Mouse (Mus musculus): Measurements from ENCODE around the gene Lyrm9. TPM values are rescaled to one million over a fixed set of nuclear protein-coding genes. Genes with fewer than 3 reads are reported as not detected.

Lyrm9 gene
- polyA plus RNA-seq, 1 experiment, result 21.2 TPM

DNA sequence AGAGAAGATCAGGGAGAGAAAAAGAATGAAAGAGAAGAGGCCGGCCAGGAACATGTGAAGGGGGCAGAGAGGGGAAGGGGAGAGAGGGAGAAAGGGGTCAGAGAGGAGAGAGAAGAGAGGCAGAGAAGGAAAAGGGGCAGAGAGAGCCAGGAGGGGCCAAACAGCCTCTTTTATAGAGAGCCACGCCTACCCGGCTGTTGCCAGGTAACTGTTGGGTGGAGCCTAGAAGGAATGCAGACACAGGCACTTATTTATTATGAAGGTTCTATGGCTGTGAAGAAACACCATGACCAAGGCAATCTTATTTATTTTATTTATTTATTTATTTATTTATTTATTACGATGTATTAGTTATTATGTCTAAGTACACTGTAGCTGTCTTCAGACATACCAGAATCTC, 44.5 kb downstream of the Lyrm9 start:
- H3K36me3 ChIP-seq (ENCODE audit: control insufficient read depth, insufficient read depth, low read length, poor library complexity, severe bottlenecking), result no peaks in the 10 kb centered on the region
- no peak overlapping the region for H3K4me3 ChIP-seq (ENCODE audit: low read depth, low read length)
- no peak for TF ChIP-seq POLR2A (IDR thresholded peaks at IDR 0.05; ENCODE audit: insufficient read depth, low read length)
- no peak for TF ChIP-seq EP300 (IDR thresholded peaks at IDR 0.05; ENCODE audit: insufficient read depth, low read depth, low read length)
- no peak for TF ChIP-seq CTCF (IDR thresholded peaks at IDR 0.05; ENCODE audit: low read depth, low read length)
- H3K27ac ChIP-seq (ENCODE audit: insufficient read depth, low read length), result no peak overlapping the region
- H3K9ac ChIP-seq (ENCODE audit: low read depth, poor library complexity, severe bottlenecking), result no peak overlapping the region
- no peaks in the 10 kb centered on the region; the same call in 1 of the 2 replicates for H3K9me3 ChIP-seq (replicated peaks; ENCODE audit: control insufficient read depth, insufficient read depth, low read length, poor library complexity, severe bottlenecking)
- no peaks in the 10 kb centered on the region for H3K27me3 ChIP-seq (ENCODE audit: control insufficient read depth, insufficient read depth, low read length, poor library complexity, severe bottlenecking)
- H3K4me1 ChIP-seq (ENCODE audit: control insufficient read depth, insufficient read depth, low read length), result no peaks in the 10 kb centered on the region

DNA sequence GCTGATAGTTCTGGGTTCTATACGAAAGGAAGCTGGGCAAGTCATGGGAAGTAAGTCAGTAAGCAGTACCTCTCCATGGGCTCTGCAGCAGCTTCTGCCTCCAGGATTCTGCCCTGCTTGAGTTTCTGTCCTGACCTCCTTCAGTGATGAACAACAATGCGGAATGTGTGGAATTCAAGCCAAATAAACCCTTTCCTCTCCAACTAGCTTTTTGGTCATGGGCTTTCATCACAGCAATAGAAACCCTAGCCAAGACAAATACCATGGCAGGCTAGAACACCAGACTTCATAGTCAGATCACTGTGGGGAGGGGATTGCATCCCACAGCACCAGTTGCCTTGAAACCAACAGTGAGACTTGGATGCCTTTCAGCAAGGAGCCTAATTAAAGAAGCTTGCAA, 46.4 kb downstream of the Lyrm9 start:
- TF ChIP-seq CTCF (IDR thresholded peaks at IDR 0.05; ENCODE audit: low read depth, low read length) (no peak), POLR2A (IDR thresholded peaks at IDR 0.05; ENCODE audit: insufficient read depth, low read length) (no peak)
- Histone ChIP-seq H3K36me3 (ENCODE audit: control insufficient read depth, insufficient read depth, low read length, poor library complexity, severe bottlenecking) (no peaks in the 10 kb centered on the region), H3K4me3 (ENCODE audit: low read depth, low read length) (no peak overlapping the region), H3K27me3 (ENCODE audit: control insufficient read depth, insufficient read depth, low read length, poor library complexity, severe bottlenecking) (no peaks in the 10 kb centered on the region), H3K9me3 (replicated peaks; ENCODE audit: control insufficient read depth, insufficient read depth, low read length, poor library complexity, severe bottlenecking) (no peaks in the 10 kb centered on the region; the same call in 1 of the 2 replicates), H3K27ac (ENCODE audit: insufficient read depth, low read length) (no peak overlapping the region), H3K4me1 (ENCODE audit: control insufficient read depth, insufficient read depth, low read length) (no peaks in the 10 kb centered on the region), H3K9ac (ENCODE audit: low read depth, poor library complexity, severe bottlenecking) (no peak overlapping the region)

DNA sequence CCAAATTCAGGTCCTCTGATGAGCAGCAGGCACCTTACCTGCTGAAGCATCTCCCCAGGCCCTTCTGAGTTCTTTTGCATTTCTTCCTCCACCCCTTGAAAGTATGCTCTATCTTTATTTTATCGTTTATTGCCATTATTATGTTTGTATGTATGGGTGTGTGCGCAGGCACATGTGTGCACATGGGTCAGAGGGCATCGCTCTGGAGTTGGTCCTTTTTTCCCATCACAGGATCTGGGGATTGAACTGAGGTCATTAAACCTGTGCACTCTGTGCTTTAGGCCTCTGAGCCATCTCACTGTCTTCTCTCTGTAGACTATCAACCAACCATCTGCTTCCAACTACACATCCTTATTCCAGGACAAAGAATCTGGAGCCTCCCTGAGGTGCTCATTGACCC, 53.3 kb downstream of the Lyrm9 start:
- Histone ChIP-seq H3K36me3 (ENCODE audit: control insufficient read depth, insufficient read depth, low read length, poor library complexity, severe bottlenecking) (no peaks in the 10 kb centered on the region), H3K9ac (ENCODE audit: low read depth, poor library complexity, severe bottlenecking) (no peak overlapping the region), H3K27ac (ENCODE audit: insufficient read depth, low read length) (no peak overlapping the region), H3K27me3 (ENCODE audit: control insufficient read depth, insufficient read depth, low read length, poor library complexity, severe bottlenecking) (no peaks in the 10 kb centered on the region), H3K9me3 (replicated peaks; ENCODE audit: control insufficient read depth, insufficient read depth, low read length, poor library complexity, severe bottlenecking) (no peaks in the 10 kb centered on the region; the same call in 1 of the 2 replicates), H3K4me1 (ENCODE audit: control insufficient read depth, insufficient read depth, low read length) (no peaks in the 10 kb centered on the region), H3K4me3 (ENCODE audit: low read depth, low read length) (no peak overlapping the region)
- TF ChIP-seq CTCF (IDR thresholded peaks at IDR 0.05; ENCODE audit: low read depth, low read length) (no peak), EP300 (IDR thresholded peaks at IDR 0.05; ENCODE audit: insufficient read depth, low read depth, low read length) (no peak), POLR2A (IDR thresholded peaks at IDR 0.05; ENCODE audit: insufficient read depth, low read length) (no peak)

DNA sequence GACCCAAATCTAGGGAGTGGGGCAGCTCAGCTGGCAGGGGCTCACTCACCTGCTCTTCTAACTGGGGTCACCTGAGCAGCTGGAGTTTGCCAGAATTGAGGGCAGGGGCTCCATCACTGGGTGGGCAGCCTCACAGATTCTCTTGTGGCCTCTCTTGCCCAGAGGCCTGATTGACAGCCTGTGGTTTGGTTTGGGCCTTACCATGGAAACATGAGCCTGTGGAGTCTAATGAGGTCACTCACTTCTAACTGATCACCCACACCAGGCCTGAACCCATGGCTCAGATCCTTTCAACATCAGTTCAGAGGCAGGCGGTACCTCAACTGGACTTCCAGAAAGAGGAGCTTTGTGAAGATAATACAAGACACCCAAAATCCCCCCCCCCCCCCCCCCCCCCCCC, 60.3 kb downstream of the Lyrm9 start:
- Histone ChIP-seq H3K4me3 (ENCODE audit: low read depth, low read length) (no peak overlapping the region), H3K27me3 (ENCODE audit: control insufficient read depth, insufficient read depth, low read length, poor library complexity, severe bottlenecking) (no peaks in the 10 kb centered on the region)

DNA sequence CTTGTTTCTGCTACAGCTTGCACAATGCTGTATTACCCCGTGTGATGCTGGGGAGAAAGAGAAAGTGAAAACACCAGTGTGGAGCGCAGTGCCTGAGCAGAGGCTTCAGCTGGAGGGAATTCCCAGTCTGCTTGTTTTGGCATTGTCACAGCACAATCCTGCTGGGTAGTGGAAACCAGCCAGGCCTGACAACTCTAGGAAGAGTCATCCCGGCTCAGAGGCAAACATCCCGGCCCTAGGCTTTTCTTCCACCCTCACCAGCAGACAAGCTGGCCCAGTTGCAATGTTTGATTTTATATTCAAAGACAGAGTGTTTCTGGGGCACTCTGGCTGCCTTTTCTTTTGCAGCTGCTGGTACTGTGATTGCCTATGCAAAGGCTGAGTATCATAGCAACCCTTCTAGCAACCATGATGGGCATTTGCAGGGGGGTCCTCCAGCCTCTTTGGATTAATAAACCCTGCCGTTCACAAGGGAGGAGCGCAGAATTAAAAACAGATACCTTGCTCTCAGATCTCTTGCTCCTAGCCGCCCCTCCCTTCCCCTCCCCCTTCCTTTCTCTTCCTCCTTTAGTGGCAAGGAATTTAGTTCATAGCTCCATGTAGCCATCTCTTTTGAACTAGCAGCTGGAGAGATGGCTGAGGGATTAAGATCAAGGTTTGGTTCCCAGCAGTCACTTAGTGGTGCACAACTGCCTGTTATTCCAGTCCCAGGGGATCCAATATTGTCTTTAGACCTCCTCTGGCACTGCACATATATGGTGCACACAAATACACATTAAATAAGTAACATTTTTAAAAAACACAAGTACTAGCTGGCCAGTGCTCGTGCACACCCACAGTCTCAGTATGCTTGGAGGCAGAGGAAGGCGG, 61.0 kb downstream of the Lyrm9 start:
- no peak overlapping the region for H3K4me3 ChIP-seq (ENCODE audit: low read depth, low read length)
- no peak overlapping the region for H3K9ac ChIP-seq (ENCODE audit: low read depth, poor library complexity, severe bottlenecking)
- TF ChIP-seq EP300 (IDR thresholded peaks at IDR 0.05; ENCODE audit: insufficient read depth, low read depth, low read length), result no peak
- TF ChIP-seq POLR2A (IDR thresholded peaks at IDR 0.05; ENCODE audit: insufficient read depth, low read length), result no peak
- no peak for TF ChIP-seq CTCF (IDR thresholded peaks at IDR 0.05; ENCODE audit: low read depth, low read length)
- H3K27me3 ChIP-seq (ENCODE audit: control insufficient read depth, insufficient read depth, low read length, poor library complexity, severe bottlenecking), result no peaks in the 10 kb centered on the region
- H3K36me3 ChIP-seq (ENCODE audit: control insufficient read depth, insufficient read depth, low read length, poor library complexity, severe bottlenecking), result no peaks in the 10 kb centered on the region
- H3K4me1 ChIP-seq (ENCODE audit: control insufficient read depth, insufficient read depth, low read length), result no peaks in the 10 kb centered on the region
- no peak overlapping the region for H3K27ac ChIP-seq (ENCODE audit: insufficient read depth, low read length)
- no peaks in the 10 kb centered on the region for H3K9me3 ChIP-seq (replicated peaks; ENCODE audit: control insufficient read depth, insufficient read depth, low read length, poor library complexity, severe bottlenecking)

More for the DNA sequence above, 60.3 kb downstream of the Lyrm9 start:
- no peaks in the 10 kb centered on the region for H3K9me3 ChIP-seq (replicated peaks; ENCODE audit: control insufficient read depth, insufficient read depth, low read length, poor library complexity, severe bottlenecking)
- no peak overlapping the region for H3K27ac ChIP-seq (ENCODE audit: insufficient read depth, low read length)
- no peak for TF ChIP-seq CTCF (IDR thresholded peaks at IDR 0.05; ENCODE audit: low read depth, low read length)
- TF ChIP-seq EP300 (IDR thresholded peaks at IDR 0.05; ENCODE audit: insufficient read depth, low read depth, low read length), result no peak
- TF ChIP-seq POLR2A (IDR thresholded peaks at IDR 0.05; ENCODE audit: insufficient read depth, low read length), result no peak
- no peak overlapping the region for H3K9ac ChIP-seq (ENCODE audit: low read depth, poor library complexity, severe bottlenecking)
- H3K4me1 ChIP-seq (ENCODE audit: control insufficient read depth, insufficient read depth, low read length), result no peaks in the 10 kb centered on the region
- H3K36me3 ChIP-seq (ENCODE audit: control insufficient read depth, insufficient read depth, low read length, poor library complexity, severe bottlenecking), result no peaks in the 10 kb centered on the region

DNA sequence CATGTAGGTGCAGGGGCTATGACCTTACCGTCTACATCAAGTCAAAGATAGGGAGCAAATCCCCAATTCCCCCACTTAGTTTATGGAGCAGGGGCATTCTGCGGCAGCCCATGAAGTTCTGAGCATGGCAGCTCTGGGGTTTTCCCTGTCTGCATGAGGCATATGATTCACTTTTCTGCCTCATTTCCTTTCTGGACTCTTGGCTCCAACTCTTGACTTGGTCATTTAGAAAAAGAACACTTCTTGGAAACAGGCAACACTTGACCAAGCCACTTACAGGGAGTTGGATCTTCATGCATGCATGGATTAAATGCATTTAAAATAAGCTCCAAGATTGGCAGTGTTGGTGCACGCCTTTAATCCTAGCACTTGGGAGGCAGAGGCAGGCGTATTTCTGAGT, 62.8 kb downstream of the Lyrm9 start:
- H3K9ac ChIP-seq (ENCODE audit: low read depth, poor library complexity, severe bottlenecking), result no peak overlapping the region
- H3K27ac ChIP-seq (ENCODE audit: insufficient read depth, low read length), result no peak overlapping the region
- H3K9me3 ChIP-seq (replicated peaks; ENCODE audit: control insufficient read depth, insufficient read depth, low read length, poor library complexity, severe bottlenecking), result no peaks in the 10 kb centered on the region
- H3K4me1 ChIP-seq (ENCODE audit: control insufficient read depth, insufficient read depth, low read length), result no peaks in the 10 kb centered on the region
- TF ChIP-seq EP300 (IDR thresholded peaks at IDR 0.05; ENCODE audit: insufficient read depth, low read depth, low read length) (no peak), POLR2A (IDR thresholded peaks at IDR 0.05; ENCODE audit: insufficient read depth, low read length) (no peak), CTCF (IDR thresholded peaks at IDR 0.05; ENCODE audit: low read depth, low read length) (no peak)
- H3K36me3 ChIP-seq (ENCODE audit: control insufficient read depth, insufficient read depth, low read length, poor library complexity, severe bottlenecking), result no peaks in the 10 kb centered on the region
- H3K4me3 ChIP-seq (ENCODE audit: low read depth, low read length), result no peak overlapping the region
- no peaks in the 10 kb centered on the region for H3K27me3 ChIP-seq (ENCODE audit: control insufficient read depth, insufficient read depth, low read length, poor library complexity, severe bottlenecking)

Other genes with a start within 250 kb of the Lyrm9 start
- 39.7 and 47.6 TPM in 2 replicates for gene Nlk, start 129.2 kb upstream of the Lyrm9 start, polyA plus RNA-seq (2011; ENCODE audit: insufficient read depth, insufficient read length, low read depth, missing spikeins)
- gene Ccnq, start 74.9 kb upstream of the Lyrm9 start, polyA plus RNA-seq (2011; ENCODE audit: insufficient read depth, insufficient read length, low read depth, missing spikeins), result 16.1 and 18.3 TPM in 2 replicates
- 3.0 and 3.4 TPM in 2 replicates for gene Nos2, start 94.2 kb downstream of the Lyrm9 start, polyA plus RNA-seq (2011; ENCODE audit: insufficient read depth, insufficient read length, low read depth, missing spikeins)
- gene Lgals9, start 158.4 kb downstream of the Lyrm9 start, polyA plus RNA-seq (2011; ENCODE audit: insufficient read depth, insufficient read length, low read depth, missing spikeins), result 8.8 and 10.7 TPM in 2 replicates